8 mouse cellular contexts compared by ENCODE assay signal in genomic region chrX:71555415-71556114, GRCm38 (mm10). TPM values are rescaled to one million over a fixed set of nuclear protein-coding genes. Genes with fewer than 3 reads are reported as not detected.
DNase-seq lines count a peak whose midpoint lies in the region; ATAC-seq lines count a peak whose summit lies in the region.

Gene Hmgb3 (plus strand): TSS chrX:71555918.

- H3K27me3 ChIP-seq in heart, embryonic 13.5 days (replicated peaks) = 0 out of 2 replicates have a peak, but pooled peaks cover 6% of the 10 kb centered on the region
- 0 out of 2 replicates have a peak, but pooled peaks cover 3% of the 10 kb centered on the region for H3K27me3 ChIP-seq in liver, embryonic 12.5 days (replicated peaks)
- H3K27me3 ChIP-seq in stomach, embryonic 15.5 days (replicated peaks) = no peaks in the 10 kb centered on the region

- 14% methylated on average over 59 of the region's 59 CpGs for WGBS in heart, embryonic 13.5 days
- WGBS in liver, embryonic 12.5 days (ENCODE audit: insufficient replicate concordance) = 16% methylated on average over 59 of the region's 59 CpGs
- 23% methylated on average over 59 of the region's 59 CpGs for WGBS in stomach, embryonic 15.5 days

- H3K36me3 ChIP-seq in heart, embryonic 13.5 days = peaks cover 10% of the 10 kb centered on the region
- peaks cover 19% of the 10 kb centered on the region for H3K36me3 ChIP-seq in liver, embryonic 12.5 days
- H3K36me3 ChIP-seq in stomach, embryonic 15.5 days = no peaks in the 10 kb centered on the region

- H3K4me2 ChIP-seq in heart, embryonic 13.5 days = peak within 1 kb of the TSS; percentile 78
- H3K4me2 ChIP-seq in liver, embryonic 12.5 days = peak within 1 kb of the TSS; percentile 83
- peak within 1 kb of the TSS; percentile 73 for H3K4me2 ChIP-seq in stomach, embryonic 15.5 days

- no peaks in the 10 kb centered on the region for H3K9me3 ChIP-seq in heart, embryonic 13.5 days
- H3K9me3 ChIP-seq in liver, embryonic 12.5 days (replicated peaks) = 0 out of 2 replicates have a peak, but pooled peaks cover 5% of the 10 kb centered on the region
- H3K9me3 ChIP-seq in stomach, embryonic 15.5 days = no peaks in the 10 kb centered on the region

- H3K4me1 ChIP-seq in heart, embryonic 13.5 days = no peaks in the 10 kb centered on the region
- H3K4me1 ChIP-seq in liver, embryonic 12.5 days = peaks cover 10% of the 10 kb centered on the region
- H3K4me1 ChIP-seq in stomach, embryonic 15.5 days = no peaks in the 10 kb centered on the region

- peak within 1 kb of the TSS; percentile 86 for H3K9ac ChIP-seq in heart, embryonic 13.5 days
- peak within 1 kb of the TSS; percentile 95 for H3K9ac ChIP-seq in liver, embryonic 12.5 days
- H3K9ac ChIP-seq in stomach, embryonic 15.5 days = peak within 1 kb of the TSS; percentile 61

- peak; percentile 99 for ATAC-seq in erythroid progenitor cell, adult 5-6 weeks (replicated peaks; ENCODE audit: low FRiP score, poor library complexity, severe bottlenecking)
- peak; percentile 89 for ATAC-seq in heart, embryonic 13.5 days (ENCODE audit: extremely low read depth, insufficient number of reproducible peaks, low FRiP score, low TSS enrichment)
- ATAC-seq in liver, embryonic 12.5 days = peak; percentile 95
- ATAC-seq in stomach, embryonic 15.5 days (ENCODE audit: insufficient read depth, low FRiP score, low read depth) = peak; percentile 98

- peak; percentile 89 for DNase-seq in CD4-positive helper T cell, adult 2 months (ENCODE audit: low read depth, low spot score)
- peak; percentile 74 for DNase-seq in brain, embryonic 18.5 days (ENCODE audit: low read depth, low spot score)
- peak; percentile 89 for DNase-seq in kidney, postnatal 10 days
- DNase-seq in natural killer cell, adult 2 months (ENCODE audit: low spot score in 2 of 2) = peak; percentile 65 to 76

- H3K4me3 ChIP-seq in heart, embryonic 13.5 days = peak within 1 kb of the TSS; percentile 64
- peak within 1 kb of the TSS; percentile 84 for H3K4me3 ChIP-seq in liver, embryonic 12.5 days
- peak within 1 kb of the TSS; percentile 63 for H3K4me3 ChIP-seq in stomach, embryonic 15.5 days (replicated peaks)

- H3K27ac ChIP-seq in heart, embryonic 13.5 days (replicated peaks) = peak within 1 kb of the TSS; percentile 90
- peak within 1 kb of the TSS; percentile 95 for H3K27ac ChIP-seq in liver, embryonic 12.5 days
- H3K27ac ChIP-seq in stomach, embryonic 15.5 days = peak within 1 kb of the TSS; percentile 93

RNA-seq across cellular contexts. Expression of gene Hmgb3, which starts in this region (rescaled TPM):
- 163 and 208 TPM in 2 replicates for total RNA-seq in erythroid progenitor cell, adult 5-6 weeks (2015; ENCODE audit: low replicate concordance)
- 164 and 222 TPM in 2 replicates for total RNA-seq in erythroid progenitor cell, adult 5-6 weeks (2017; ENCODE audit: low replicate concordance)
- 169 and 192 TPM in 2 replicates for polyA plus RNA-seq in heart, embryonic 13.5 days (2015; fragmentation: Nextera tagmentation; extraction: Ambion mirVana)
- polyA plus RNA-seq in liver, embryonic 12.5 days (2016; fragmentation: Nextera tagmentation; extraction: Ambion mirVana) = 321 and 340 TPM in 2 replicates
- 196 and 209 TPM in 2 replicates for polyA plus RNA-seq in stomach, embryonic 15.5 days (2015; fragmentation: Nextera tagmentation; extraction: Ambion mirVana)

Comparison
In these comparisons a context has a peak if more than half of its experiments do, and no peak if none do; other contexts are left out.
1. Peak in every context shown above with its lines: DNase-seq, ATAC-seq, H3K4me3 ChIP-seq and H3K27ac ChIP-seq.